Comparison of ENCODE assay signal across 7 mouse cellular contexts in genomic region chr11:98955707-98956235, GRCm38 (mm10). TPM values are rescaled to one million over a fixed set of nuclear protein-coding genes. Genes with fewer than 3 reads are reported as not detected.
DNase-seq lines count a peak whose midpoint lies in the region; ATAC-seq and TF ChIP-seq lines count a peak whose summit lies in the region.

No protein-coding gene starts in this region.

- H3K27ac ChIP-seq in hindbrain, embryonic 11.5 days (ENCODE audit: low read depth, low read length): peak overlapping the region; percentile 71; the same call in 1 of the 2 replicates
- H3K27ac ChIP-seq in hindbrain, embryonic 16.5 days (ENCODE audit: low read depth, low read length): no peak overlapping the region
- peak overlapping the region; percentile 82 for H3K27ac ChIP-seq in intestine, embryonic 16.5 days (ENCODE audit: low read length)

- DNase-seq in hindbrain, embryonic 11.5 days (ENCODE audit: low spot score): no peak
- DNase-seq in gastrocnemius, postnatal 25 days: no peak

- H3K36me3 ChIP-seq in hindbrain, embryonic 11.5 days (ENCODE audit: control insufficient read depth, insufficient read depth, low read length): no peaks in the 10 kb centered on the region
- H3K36me3 ChIP-seq in hindbrain, embryonic 16.5 days (ENCODE audit: control insufficient read depth, insufficient read depth, low read length): no peaks in the 10 kb centered on the region
- peaks cover 43% of the 10 kb centered on the region for H3K36me3 ChIP-seq in C2C12 (ENCODE audit: control insufficient read depth, insufficient read depth)
- peaks cover 34% of the 10 kb centered on the region for H3K36me3 ChIP-seq in E14TG2a.4 (ENCODE audit: insufficient read depth, low read length)
- H3K36me3 ChIP-seq in intestine, embryonic 16.5 days (ENCODE audit: control insufficient read depth, insufficient read depth, low read length): 0 out of 2 replicates have a peak, but pooled peaks cover 2% of the 10 kb centered on the region

- H3K4me1 ChIP-seq in hindbrain, embryonic 11.5 days (replicated peaks; ENCODE audit: control insufficient read depth, insufficient read depth, low read length): peaks cover 16% of the 10 kb centered on the region
- peaks cover 44% of the 10 kb centered on the region for H3K4me1 ChIP-seq in hindbrain, embryonic 16.5 days (ENCODE audit: control insufficient read depth, insufficient read depth, low read depth, low read length)
- peaks cover 85% of the 10 kb centered on the region for H3K4me1 ChIP-seq in E14TG2a.4 (replicated peaks; ENCODE audit: low read depth, low read length)
- H3K4me1 ChIP-seq in intestine, embryonic 16.5 days (ENCODE audit: control insufficient read depth, insufficient read depth, low read length): peaks cover 61% of the 10 kb centered on the region

- no peaks in the 10 kb centered on the region for H3K27me3 ChIP-seq in hindbrain, embryonic 11.5 days (ENCODE audit: control insufficient read depth, insufficient read depth, low read length)
- H3K27me3 ChIP-seq in hindbrain, embryonic 16.5 days (replicated peaks; ENCODE audit: control insufficient read depth, insufficient read depth, low read length): no peaks in the 10 kb centered on the region
- no peaks in the 10 kb centered on the region for H3K27me3 ChIP-seq in C2C12 (ENCODE audit: control insufficient read depth, insufficient read depth, insufficient read length)
- H3K27me3 ChIP-seq in E14TG2a.4 (ENCODE audit: insufficient read depth, low read length): no peaks in the 10 kb centered on the region
- H3K27me3 ChIP-seq in intestine, embryonic 16.5 days (replicated peaks; ENCODE audit: control insufficient read depth, insufficient read depth, low read length): no peaks in the 10 kb centered on the region

- no peak overlapping the region for H3K4me2 ChIP-seq in hindbrain, embryonic 11.5 days (replicated peaks; ENCODE audit: low read depth, low read length)
- no peak overlapping the region for H3K4me2 ChIP-seq in hindbrain, embryonic 16.5 days (ENCODE audit: low read length)
- H3K4me2 ChIP-seq in intestine, embryonic 16.5 days (ENCODE audit: low read depth, low read length): no peak overlapping the region

- H3K4me3 ChIP-seq in hindbrain, embryonic 11.5 days (ENCODE audit: low read depth, low read length): no peak overlapping the region
- no peak overlapping the region for H3K4me3 ChIP-seq in hindbrain, embryonic 16.5 days (ENCODE audit: low read length)
- no peak overlapping the region for H3K4me3 ChIP-seq in C2C12 (ENCODE audit: insufficient read depth, poor library complexity, severe bottlenecking)
- peak overlapping the region; percentile 57 for H3K4me3 ChIP-seq in E14TG2a.4 (replicated peaks; ENCODE audit: low read length)
- H3K4me3 ChIP-seq in intestine, embryonic 16.5 days (ENCODE audit: low read length): no peak overlapping the region

- H3K79me3 ChIP-seq in C2C12 (ENCODE audit: low read depth): peaks cover 43% of the 10 kb centered on the region

- H3K9ac ChIP-seq in hindbrain, embryonic 11.5 days (ENCODE audit: low read depth, low read length): no peak overlapping the region
- H3K9ac ChIP-seq in hindbrain, embryonic 16.5 days (ENCODE audit: low read depth, low read length): no peak overlapping the region
- peak overlapping the region; percentile 55 for H3K9ac ChIP-seq in intestine, embryonic 16.5 days (ENCODE audit: low read depth, low read length)

- 23% methylated on average over 7 of the region's 7 CpGs for WGBS in hindbrain, embryonic 11.5 days
- 38% methylated on average over 7 of the region's 7 CpGs for WGBS in hindbrain, embryonic 16.5 days
- 30% methylated on average over 6 of the region's 7 CpGs for WGBS in intestine, embryonic 16.5 days

- peak overlapping the region; percentile 13 for H3ac ChIP-seq in C2C12 (ENCODE audit: control insufficient read depth, insufficient read length, low read depth)

- H3K79me2 ChIP-seq in C2C12 (ENCODE audit: control insufficient read depth, insufficient read depth): peaks cover 94% of the 10 kb centered on the region

- TF ChIP-seq CTCF in C2C12 (IDR thresholded peaks at IDR 0.05; ENCODE audit: control insufficient read depth, insufficient read depth, insufficient read length): no peak
- no peak for TF ChIP-seq CTCF in E14TG2a.4 (conservative IDR thresholded peaks at IDR 0.05; ENCODE audit: low read length)

- ATAC-seq in hindbrain, embryonic 11.5 days (ENCODE audit: low FRiP score): no peak
- ATAC-seq in hindbrain, embryonic 16.5 days: no peak
- no peak for ATAC-seq in intestine, embryonic 16.5 days
- no peak for ATAC-seq in megakaryocyte, adult 5-6 weeks (ENCODE audit: poor library complexity, severe bottlenecking)

- no peaks in the 10 kb centered on the region for H3K9me3 ChIP-seq in hindbrain, embryonic 11.5 days (ENCODE audit: control insufficient read depth, low read length)
- H3K9me3 ChIP-seq in hindbrain, embryonic 16.5 days (ENCODE audit: control insufficient read depth, low read length): no peaks in the 10 kb centered on the region
- H3K9me3 ChIP-seq in E14TG2a.4 (ENCODE audit: low read length): no peaks in the 10 kb centered on the region
- no peaks in the 10 kb centered on the region for H3K9me3 ChIP-seq in intestine, embryonic 16.5 days (ENCODE audit: control insufficient read depth, low read length)

TF ChIP-seq in C2C12, 6 proteins besides CTCF, POLR2A, EP300 and RAD21:
- no peak for TF ChIP-seq MYOG (IDR thresholded peaks at IDR 0.05; ENCODE audit: control insufficient read depth, extremely low read depth, insufficient read length)
- no peak for TF ChIP-seq FOSL1 (IDR thresholded peaks at IDR 0.05; ENCODE audit: insufficient read depth, low read length, poor library complexity, severe bottlenecking)
- no peak for TF ChIP-seq MYOD1 (IDR thresholded peaks at IDR 0.05; ENCODE audit: control insufficient read depth, insufficient read length, low read depth)
- TF ChIP-seq CEBPB (IDR thresholded peaks at IDR 0.05; ENCODE audit: low read depth): no peak
- TF ChIP-seq MAX (IDR thresholded peaks at IDR 0.05): no peak
- no peak for TF ChIP-seq USF1 (IDR thresholded peaks at IDR 0.05; ENCODE audit: low read depth)
TF ChIP-seq in C2C12: peak in this region for 0.

RNA-seq across cellular contexts. Expression of gene Gjd3, which starts 27.0 kb away (rescaled TPM):
- polyA plus RNA-seq in hindbrain, embryonic 11.5 days (2014; fragmentation: Nextera tagmentation; extraction: Ambion mirVana): 0.28 and 0.74 TPM in 2 replicates
- 2.0 and 3.0 TPM in 2 replicates for polyA plus RNA-seq in hindbrain, embryonic 16.5 days (2015; fragmentation: Nextera tagmentation; extraction: Ambion mirVana)
- not detected for polyA plus RNA-seq in C2C12 (2012; fragmentation: generic; extraction: Trizol)
- 0.17 TPM in 1 of 2 replicates, not detected in the other for polyA plus RNA-seq in intestine, embryonic 16.5 days (2015; fragmentation: Nextera tagmentation; extraction: Ambion mirVana)
- not detected in 2 replicates for total RNA-seq in megakaryocyte, adult 5-6 weeks (2015)
- total RNA-seq in megakaryocyte, adult 5-6 weeks (2017): not detected in 2 replicates
- total RNA-seq in gastrocnemius, postnatal 25 days (2021): not detected

RNA-seq across cellular contexts. Expression of gene Rara, which starts 28.2 kb away (rescaled TPM):
- polyA plus RNA-seq in hindbrain, embryonic 11.5 days (2014; fragmentation: Nextera tagmentation; extraction: Ambion mirVana): 48.3 and 51.2 TPM in 2 replicates
- polyA plus RNA-seq in hindbrain, embryonic 16.5 days (2015; fragmentation: Nextera tagmentation; extraction: Ambion mirVana): 12.1 and 16.7 TPM in 2 replicates
- polyA plus RNA-seq in C2C12 (2012; fragmentation: generic; extraction: Trizol): 31.9 TPM
- 28.2 and 31.2 TPM in 2 replicates for polyA plus RNA-seq in intestine, embryonic 16.5 days (2015; fragmentation: Nextera tagmentation; extraction: Ambion mirVana)
- total RNA-seq in megakaryocyte, adult 5-6 weeks (2015): 124 and 125 TPM in 2 replicates
- 38.8 and 43.3 TPM in 2 replicates for total RNA-seq in megakaryocyte, adult 5-6 weeks (2017)
- 10 to 100 TPM in 1 of 2 experiments, 1 to 10 TPM in 1; 9.4 to 12.8 TPM for total RNA-seq in gastrocnemius, postnatal 25 days (2021)

RNA-seq across cellular contexts. Expression of gene Cdc6, which starts 48.2 kb away (rescaled TPM):
- 33.1 and 39.0 TPM in 2 replicates for polyA plus RNA-seq in hindbrain, embryonic 11.5 days (2014; fragmentation: Nextera tagmentation; extraction: Ambion mirVana)
- polyA plus RNA-seq in hindbrain, embryonic 16.5 days (2015; fragmentation: Nextera tagmentation; extraction: Ambion mirVana): 4.6 and 6.3 TPM in 2 replicates
- polyA plus RNA-seq in C2C12 (2012; fragmentation: generic; extraction: Trizol): 24.1 TPM
- polyA plus RNA-seq in intestine, embryonic 16.5 days (2015; fragmentation: Nextera tagmentation; extraction: Ambion mirVana): 18.9 and 23.0 TPM in 2 replicates
- total RNA-seq in megakaryocyte, adult 5-6 weeks (2015): 26.4 and 31.3 TPM in 2 replicates
- total RNA-seq in megakaryocyte, adult 5-6 weeks (2017): 26.5 and 27.5 TPM in 2 replicates
- total RNA-seq in gastrocnemius, postnatal 25 days (2021): under 1 TPM; 0.13 to 0.56 TPM
